Mouse (Mus musculus): ENCODE measurements around the gene Ctbp1.
A peak's percentile ranks its signal among the peaks of the same experiment; 100 is the strongest.

GRCm38 (mm10) chr5:33301801-33302200, 27.0 kb upstream of the Ctbp1 start:
- TF ChIP-seq CTCF (IDR thresholded peaks at IDR 0.05), result 0 out of 2 replicates have a peak, but pooled peaks have one; percentile 10
- TF ChIP-seq EP300 (IDR thresholded peaks at IDR 0.05), result no peak

All from lung, postnatal 0 days (tissue).